Mouse (Mus musculus): ENCODE data around the gene Olfr835. TPM values are rescaled to one million over a fixed set of nuclear protein-coding genes. Genes with fewer than 3 reads are reported as not detected.

Gene Olfr835
- total RNA-seq (2023): not detected in 2 replicates

DNA sequence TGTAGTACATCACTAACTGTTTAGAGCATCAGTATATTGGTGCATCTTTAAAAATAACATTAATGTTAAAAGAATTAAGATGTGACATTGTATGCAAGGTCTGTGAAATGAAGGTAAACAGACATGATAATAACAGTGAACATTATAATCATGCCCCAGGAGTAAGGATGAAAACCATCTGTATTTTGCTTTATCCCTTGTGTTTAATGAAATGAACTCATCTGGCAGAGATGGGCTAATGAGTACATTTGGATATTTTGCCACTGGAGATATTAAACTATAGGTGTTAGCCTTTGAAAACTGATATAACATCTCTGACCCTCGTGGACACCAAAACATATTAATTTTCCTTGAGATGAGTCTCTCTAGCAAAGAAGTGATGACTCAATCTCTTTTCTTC lies at the start of gene Olfr835:
Olfr835 (plus strand) TSS at position 301 of the 400 bp plus-strand sequence.

DNA sequence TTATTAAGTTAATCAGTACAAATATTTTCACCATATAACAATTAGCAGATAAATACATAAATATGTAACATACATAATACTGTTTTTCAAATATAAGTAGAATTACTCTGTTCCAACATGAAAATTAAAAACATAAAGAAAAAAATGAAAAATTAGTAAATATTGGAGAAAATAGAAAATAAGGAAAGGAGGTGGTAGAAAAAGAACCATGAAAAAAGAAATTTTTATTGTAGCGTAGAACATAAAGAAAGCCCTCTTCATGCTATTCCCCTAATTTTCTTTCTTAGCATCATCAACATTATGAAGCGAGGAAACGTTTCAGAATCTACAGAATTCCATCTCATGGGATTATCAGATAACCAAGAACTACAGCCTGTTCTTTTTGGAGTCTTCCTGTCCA lies 44.8 kb upstream of the Olfr835 start, which contains the start of gene Olfr834:
Olfr834 (plus strand) TSS at position 301 of the 400 bp plus-strand sequence.

Other genes starting within 250 kb of the Olfr835 start
- not detected in 2 replicates for gene Olfr828, start 213.2 kb upstream of the Olfr835 start, total RNA-seq (2023)
- not detected in 2 replicates for gene Olfr829, start 177.8 kb upstream of the Olfr835 start, total RNA-seq (2023)
- not detected in 2 replicates for gene Olfr830, start 158.0 kb upstream of the Olfr835 start, total RNA-seq (2023)
- not detected in 2 replicates for gene Olfr832, start 95.6 kb upstream of the Olfr835 start, total RNA-seq (2023)
- not detected in 2 replicates for gene Olfr834, start 44.7 kb upstream of the Olfr835 start, total RNA-seq (2023)
- not detected in 2 replicates for gene Olfr836, start 87.6 kb downstream of the Olfr835 start, total RNA-seq (2023)
- gene Olfr837, start 103.6 kb downstream of the Olfr835 start, total RNA-seq (2023): not detected in 2 replicates
- not detected in 2 replicates for gene Olfr839-ps1, start 144.6 kb downstream of the Olfr835 start, total RNA-seq (2023)
- not detected in 2 replicates for gene Olfr843, start 219.3 kb downstream of the Olfr835 start, total RNA-seq (2023)